Mouse (Mus musculus) brain, embryonic 14.5 days (tissue): ENCODE results near the gene Ccdc54.

Source experiments
- CTCF ChIP-seq: fragments of 200-500 bp; IDR thresholded peaks from 2 replicates; pipeline ENCODE4 v1.5.1; 2012; ENCODE audit warnings: inconsistent platforms, mild to moderate bottlenecking, moderate library complexity, borderline replicate concordance; ENCODE audit not compliant: insufficient read depth, insufficient read length; ENCODE audit errors: extremely low read depth
- POLR2A ChIP-seq: fragments of 200-500 bp; IDR thresholded peaks from 2 replicates; pipeline ENCODE4 v1.6.1; 2012; ENCODE audit warnings: mild to moderate bottlenecking, inconsistent platforms, borderline replicate concordance; ENCODE audit not compliant: poor library complexity, insufficient read depth, insufficient read length, severe bottlenecking; ENCODE audit errors: extremely low read depth

DNA sequence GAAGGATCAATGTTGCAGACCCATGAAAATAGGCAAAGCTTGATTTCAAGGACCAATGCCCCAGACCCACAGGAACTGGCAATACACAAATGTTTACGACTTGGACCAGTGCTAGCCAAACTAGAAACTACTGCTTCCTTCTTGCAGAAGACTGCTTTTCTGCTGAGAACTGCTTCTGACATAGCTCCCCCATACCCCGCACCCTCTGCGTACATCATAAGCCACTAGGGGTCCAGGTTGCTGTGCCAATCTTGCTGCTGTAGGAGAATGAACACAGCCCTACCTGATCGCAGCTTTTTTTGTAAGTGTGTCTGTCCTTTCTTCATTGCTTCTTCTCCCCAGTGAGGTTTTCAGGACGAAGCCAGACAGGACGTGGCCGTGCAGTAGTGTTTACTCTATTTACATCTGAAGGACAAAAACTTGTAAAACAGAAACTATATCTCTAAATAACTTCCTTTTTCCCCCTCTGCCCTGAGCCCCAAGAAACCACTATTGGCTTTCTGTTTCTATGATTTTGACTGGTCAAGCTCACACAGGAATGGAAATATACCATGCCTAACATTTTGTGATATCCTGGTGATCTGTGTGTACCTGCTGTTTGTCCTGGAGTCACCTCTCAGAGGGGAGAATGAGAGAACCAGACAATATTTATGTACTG, 39.0 kb downstream of the Ccdc54 start:
- TF ChIP-seq CTCF: no peak
- no peak for TF ChIP-seq POLR2A
